24 mouse cellular contexts compared by ENCODE assay signal in genomic region chr15:84744308-84744707, GRCm38 (mm10). TPM values are rescaled to one million over a fixed set of nuclear protein-coding genes. Genes with fewer than 3 reads are reported as not detected.
DNase-seq lines count a peak whose midpoint lies in the region; ATAC-seq and TF ChIP-seq lines count a peak whose summit lies in the region.
"Had no signal": no experiment of that assay in that cellular context is flagged by ENCODE, and none has a peak within 500 bp of the region (broad histone marks: within the 10 kb centered on the region; RNA-seq: fewer than 3 reads in every experiment).

No protein-coding gene starts in this region.

- H3K27me3 ChIP-seq in forebrain, embryonic 10.5 days (ENCODE audit: poor library complexity, severe bottlenecking), result no peaks in the 10 kb centered on the region
- H3K27me3 ChIP-seq in forebrain, embryonic 16.5 days (replicated peaks; ENCODE audit: control insufficient read depth, insufficient read depth, low read length), result no peaks in the 10 kb centered on the region
- no peaks in the 10 kb centered on the region for H3K27me3 ChIP-seq in kidney, embryonic 14.5 days (ENCODE audit: control insufficient read depth, insufficient read depth, low read length)
- H3K27me3 ChIP-seq in kidney, adult 2 months (replicated peaks; ENCODE audit: control insufficient read depth, insufficient read depth, low read length), result no peaks in the 10 kb centered on the region
- no peaks in the 10 kb centered on the region for H3K27me3 ChIP-seq in midbrain, embryonic 11.5 days (ENCODE audit: control insufficient read depth, insufficient read depth, low read length)
- H3K27me3 ChIP-seq in midbrain, postnatal 0 days (ENCODE audit: insufficient read depth, low read length), result no peaks in the 10 kb centered on the region
- H3K27me3 ChIP-seq: heart, embryonic 15.5 days; hindbrain, embryonic 15.5 days; neural tube, embryonic 12.5 days had no signal

- peaks cover 14% of the 10 kb centered on the region for H3K4me1 ChIP-seq in forebrain, embryonic 10.5 days
- H3K4me1 ChIP-seq in forebrain, embryonic 16.5 days (replicated peaks; ENCODE audit: control insufficient read depth, insufficient read depth, low read length), result no peaks in the 10 kb centered on the region
- no peaks in the 10 kb centered on the region for H3K4me1 ChIP-seq in kidney, embryonic 14.5 days (ENCODE audit: control insufficient read depth, insufficient read depth, low read length)
- no peaks in the 10 kb centered on the region for H3K4me1 ChIP-seq in kidney, adult 2 months (ENCODE audit: control insufficient read depth, insufficient read depth, low read length)
- no peaks in the 10 kb centered on the region for H3K4me1 ChIP-seq in midbrain, embryonic 11.5 days (ENCODE audit: control insufficient read depth, insufficient read depth, low read length)
- no peaks in the 10 kb centered on the region for H3K4me1 ChIP-seq in midbrain, postnatal 0 days (ENCODE audit: insufficient read depth, low read length)
- H3K4me1 ChIP-seq: hindbrain, embryonic 15.5 days had no signal

- H3K9me3 ChIP-seq in forebrain, embryonic 10.5 days, result peaks cover 4% of the 10 kb centered on the region; the same call in 1 of the 2 replicates
- H3K9me3 ChIP-seq in forebrain, embryonic 16.5 days (ENCODE audit: control insufficient read depth, low read length), result no peaks in the 10 kb centered on the region
- no peaks in the 10 kb centered on the region for H3K9me3 ChIP-seq in kidney, embryonic 14.5 days (ENCODE audit: control insufficient read depth, low read length)
- no peaks in the 10 kb centered on the region for H3K9me3 ChIP-seq in midbrain, embryonic 11.5 days (ENCODE audit: control insufficient read depth, low read length)
- no peaks in the 10 kb centered on the region for H3K9me3 ChIP-seq in midbrain, postnatal 0 days (ENCODE audit: low read length)
- H3K9me3 ChIP-seq: heart, embryonic 15.5 days; hindbrain, embryonic 15.5 days; neural tube, embryonic 12.5 days had no signal

- TF ChIP-seq CTCF in kidney, adult 2 months (conservative IDR thresholded peaks at IDR 0.05; ENCODE audit: insufficient read depth, insufficient read length, low read depth, low read length), result no peak
- no peak for TF ChIP-seq CTCF in midbrain, postnatal 0 days (IDR thresholded peaks at IDR 0.05)

- H3K27ac ChIP-seq in forebrain, embryonic 10.5 days, result 0 out of 2 replicates have a peak overlapping the region, but pooled peaks have one; percentile 22
- H3K27ac ChIP-seq in forebrain, embryonic 16.5 days (ENCODE audit: low read length), result no peak overlapping the region
- no peak overlapping the region for H3K27ac ChIP-seq in kidney, embryonic 14.5 days (ENCODE audit: low read depth, low read length)
- H3K27ac ChIP-seq in kidney, adult 2 months (ENCODE audit: insufficient read depth, low read depth, low read length), result no peak overlapping the region
- H3K27ac ChIP-seq in midbrain, embryonic 11.5 days (ENCODE audit: low read depth, low read length), result no peak overlapping the region
- no peak overlapping the region for H3K27ac ChIP-seq in midbrain, postnatal 0 days (ENCODE audit: low read depth, low read length)
- H3K27ac ChIP-seq: heart, embryonic 15.5 days; hindbrain, embryonic 15.5 days; neural tube, embryonic 12.5 days had no signal

- no peak for TF ChIP-seq POLR2A in kidney, adult 2 months (IDR thresholded peaks at IDR 0.05; ENCODE audit: low read depth, low read length)

- 10% methylated on average over 2 of the region's 2 CpGs for WGBS in forebrain, embryonic 10.5 days
- WGBS in forebrain, embryonic 16.5 days, result 24% methylated on average over 2 of the region's 2 CpGs
- 3% methylated on average over 2 of the region's 2 CpGs for WGBS in kidney, embryonic 14.5 days
- 43% methylated on average over 2 of the region's 2 CpGs for WGBS in kidney, adult 2 months
- WGBS in midbrain, embryonic 11.5 days, result 21% methylated on average over 2 of the region's 2 CpGs
- WGBS in midbrain, postnatal 0 days, result 26% methylated on average over 2 of the region's 2 CpGs

- no peaks in the 10 kb centered on the region for H3K36me3 ChIP-seq in forebrain, embryonic 10.5 days (replicated peaks)
- H3K36me3 ChIP-seq in forebrain, embryonic 16.5 days (ENCODE audit: control insufficient read depth, insufficient read depth), result no peaks in the 10 kb centered on the region
- H3K36me3 ChIP-seq in kidney, embryonic 14.5 days (ENCODE audit: control insufficient read depth, insufficient read depth, low read length), result no peaks in the 10 kb centered on the region
- H3K36me3 ChIP-seq in kidney, adult 2 months (ENCODE audit: control insufficient read depth, insufficient read depth, low read length), result no peaks in the 10 kb centered on the region
- H3K36me3 ChIP-seq in midbrain, embryonic 11.5 days (ENCODE audit: control insufficient read depth, insufficient read depth, low read length), result no peaks in the 10 kb centered on the region
- H3K36me3 ChIP-seq in midbrain, postnatal 0 days (ENCODE audit: insufficient read depth, low read length), result no peaks in the 10 kb centered on the region
- H3K36me3 ChIP-seq: heart, embryonic 15.5 days; hindbrain, embryonic 15.5 days; neural tube, embryonic 12.5 days had no signal

- ATAC-seq in forebrain, embryonic 16.5 days, result no peak
- ATAC-seq in kidney, embryonic 14.5 days (ENCODE audit: low FRiP score, low TSS enrichment), result peak; percentile 46; the same call in 1 of the 2 replicates
- ATAC-seq in midbrain, embryonic 11.5 days (ENCODE audit: low FRiP score), result no peak
- ATAC-seq in midbrain, postnatal 0 days (ENCODE audit: low FRiP score), result no peak
- ATAC-seq: forebrain, postnatal 0 days had no signal

- DNase-seq in forebrain, embryonic 10.5 days (ENCODE audit: extremely low spot score, low spot score), result no peak
- DNase-seq in kidney, adult 2 months, result no peak
- DNase-seq in midbrain, embryonic 11.5 days (ENCODE audit: low spot score, missing footprints), result peak; percentile 75
- DNase-seq in midbrain, postnatal 0 days (ENCODE audit: low spot score), result no peak
- DNase-seq in layer of hippocampus, postnatal 25 days (ENCODE audit: extremely low spot score in 1 of 2, low spot score in 1 of 2), result no peak
- DNase-seq: adrenal gland, postnatal 36 days; cerebellum, adult 9-10 months; forebrain, postnatal 0 days; gastrocnemius, postnatal 14 days; heart, adult 11 months; kidney, postnatal 10 days; lung, embryonic 14.5 days; midbrain, embryonic 14.5 days; retina, postnatal 1 day; right cerebral cortex, postnatal 25 days; spleen, adult 18-20 months had no signal

- H3K9ac ChIP-seq in forebrain, embryonic 16.5 days (replicated peaks; ENCODE audit: low read depth, low read length), result no peak overlapping the region
- H3K9ac ChIP-seq in kidney, embryonic 14.5 days (ENCODE audit: low read depth, low read length), result no peak overlapping the region
- H3K9ac ChIP-seq in midbrain, embryonic 11.5 days (ENCODE audit: low read length), result no peak overlapping the region
- H3K9ac ChIP-seq in midbrain, postnatal 0 days (replicated peaks; ENCODE audit: low read length, poor library complexity, severe bottlenecking), result no peak overlapping the region
- H3K9ac ChIP-seq: forebrain, postnatal 0 days; heart, embryonic 15.5 days; hindbrain, embryonic 15.5 days; lung, embryonic 14.5 days; neural tube, embryonic 12.5 days had no signal

- H3K4me2 ChIP-seq in forebrain, embryonic 16.5 days (ENCODE audit: low read length), result no peak overlapping the region
- H3K4me2 ChIP-seq in kidney, embryonic 14.5 days (replicated peaks; ENCODE audit: low read depth, low read length), result no peak overlapping the region
- H3K4me2 ChIP-seq in midbrain, embryonic 11.5 days, result no peak overlapping the region
- H3K4me2 ChIP-seq in midbrain, postnatal 0 days (ENCODE audit: low read depth, low read length, poor library complexity, severe bottlenecking), result no peak overlapping the region
- H3K4me2 ChIP-seq: heart, embryonic 15.5 days; hindbrain, embryonic 15.5 days; lung, embryonic 14.5 days; neural tube, embryonic 12.5 days had no signal

- H3K4me3 ChIP-seq in forebrain, embryonic 10.5 days, result no peak overlapping the region
- no peak overlapping the region for H3K4me3 ChIP-seq in forebrain, embryonic 16.5 days (replicated peaks; ENCODE audit: low read length)
- H3K4me3 ChIP-seq in kidney, embryonic 14.5 days (ENCODE audit: low read length), result no peak overlapping the region
- H3K4me3 ChIP-seq in kidney, adult 2 months (ENCODE audit: insufficient read depth, low read depth, low read length), result no peak overlapping the region
- H3K4me3 ChIP-seq in midbrain, embryonic 11.5 days (ENCODE audit: low read depth, low read length), result no peak overlapping the region
- no peak overlapping the region for H3K4me3 ChIP-seq in midbrain, postnatal 0 days (ENCODE audit: low read depth, low read length)
- H3K4me3 ChIP-seq: heart, embryonic 15.5 days; hindbrain, embryonic 15.5 days; neural tube, embryonic 12.5 days had no signal

RNA-seq across cellular contexts. Expression of gene Arhgap8, which starts 24.5 kb away (rescaled TPM):
- polyA plus RNA-seq in forebrain, embryonic 10.5 days (2016; fragmentation: Nextera tagmentation; extraction: Ambion mirVana), result 2.1 and 2.2 TPM in 2 replicates
- polyA plus RNA-seq in forebrain, embryonic 16.5 days (2015; fragmentation: Nextera tagmentation; extraction: Ambion mirVana), result 0.39 and 0.53 TPM in 2 replicates
- polyA plus RNA-seq in kidney, embryonic 14.5 days (2014; fragmentation: Nextera tagmentation; extraction: Ambion mirVana), result 8.7 and 10.2 TPM in 2 replicates
- polyA plus RNA-seq in kidney, adult 2 months (2012; rRNA removed), result 4.7 and 5.3 TPM in 2 replicates
- polyA plus RNA-seq in midbrain, embryonic 11.5 days (2014; fragmentation: Nextera tagmentation; extraction: Ambion mirVana), result 1.1 and 1.7 TPM in 2 replicates
- total RNA-seq in midbrain, postnatal 0 days (2014; rRNA removed), result 0.44 and 0.61 TPM in 2 replicates
- polyA plus RNA-seq in midbrain, postnatal 0 days (2015; fragmentation: Nextera tagmentation; extraction: Ambion mirVana), result 0.33 and 0.53 TPM in 2 replicates
- under 1 TPM; 0.25 to 0.33 TPM for total RNA-seq in layer of hippocampus, postnatal 25 days (2021)
- total RNA-seq: hematopoietic stem cell, adult 5-6 weeks; liver, adult 2 months; megakaryocyte, adult 5-6 weeks had no signal
